16 mouse cellular contexts compared by ENCODE assay signal in the genomic region with DNA sequence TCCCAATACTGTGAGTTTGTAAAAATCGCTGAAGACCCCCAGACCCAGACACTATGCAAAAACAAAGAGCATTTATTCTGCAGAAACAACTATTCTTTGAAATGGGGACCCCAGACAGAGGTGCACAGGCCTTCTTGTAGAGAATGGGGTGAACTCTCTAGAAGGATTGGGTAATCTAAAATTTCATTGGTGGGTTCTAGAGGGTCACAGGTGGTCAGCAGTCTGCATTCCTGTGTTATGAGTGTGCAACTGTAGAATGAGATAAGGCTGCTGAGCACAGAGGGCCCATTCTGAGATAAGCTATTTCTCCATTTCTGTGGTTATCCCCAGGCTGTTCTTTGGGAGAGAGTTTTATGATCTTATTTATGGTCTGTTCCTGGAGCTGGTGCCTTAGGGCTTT. TPM values are rescaled to one million over a fixed set of nuclear protein-coding genes. Genes with fewer than 3 reads are reported as not detected.
A peak's percentile ranks its signal among the peaks of the same experiment; 100 is the strongest.
DNase-seq lines count a peak whose midpoint lies in the region; ATAC-seq and TF ChIP-seq lines count a peak whose summit lies in the region.
"Had no signal": no experiment of that assay in that cellular context is flagged by ENCODE, and none has a peak within 500 bp of the region (broad histone marks: within the 10 kb centered on the region; RNA-seq: fewer than 3 reads in every experiment).

No protein-coding gene starts in this region.

- TF ChIP-seq CTCF in lung, embryonic 14.5 days (IDR thresholded peaks at IDR 0.05; ENCODE audit: low read depth), result no peak
- no peak for TF ChIP-seq CTCF in cerebellum, adult 2 months (IDR thresholded peaks at IDR 0.05; ENCODE audit: borderline replicate concordance, insufficient read depth, low read depth, low read length)

- H3K4me2 ChIP-seq in lung, embryonic 14.5 days, result no peak overlapping the region
- no peak overlapping the region for H3K4me2 ChIP-seq in liver, embryonic 13.5 days
- H3K4me2 ChIP-seq in stomach, embryonic 16.5 days (ENCODE audit: low read depth, low read length), result no peak overlapping the region

- no peak for ATAC-seq in lung, embryonic 14.5 days (ENCODE audit: insufficient read depth)
- peak; percentile 84 for ATAC-seq in liver, embryonic 13.5 days (ENCODE audit: low read depth)
- peak; percentile 56; the same call in 1 of the 2 replicates for ATAC-seq in stomach, embryonic 16.5 days (ENCODE audit: insufficient read depth, low FRiP score)
- ATAC-seq: activated CD4-positive, CD25-positive, alpha-beta regulatory T cell, adult 4 months; forebrain, embryonic 16.5 days; lung, postnatal 0 days; Patski had no signal

- no peak overlapping the region for H3K9ac ChIP-seq in lung, embryonic 14.5 days
- H3K9ac ChIP-seq in liver, embryonic 13.5 days, result no peak overlapping the region; the same call in 1 of the 2 replicates
- H3K9ac ChIP-seq in stomach, embryonic 16.5 days (ENCODE audit: low read length), result no peak overlapping the region

- no peaks in the 10 kb centered on the region for H3K27me3 ChIP-seq in lung, embryonic 14.5 days (ENCODE audit: insufficient read depth, low read length)
- no peaks in the 10 kb centered on the region for H3K27me3 ChIP-seq in liver, embryonic 13.5 days
- no peaks in the 10 kb centered on the region for H3K27me3 ChIP-seq in stomach, embryonic 16.5 days (ENCODE audit: control insufficient read depth, insufficient read depth, low read length)
- no peaks in the 10 kb centered on the region for H3K27me3 ChIP-seq in cerebellum, adult 2 months (ENCODE audit: control insufficient read depth, insufficient read depth, low read length)

- H3K9me3 ChIP-seq in lung, embryonic 14.5 days (ENCODE audit: low read depth, low read length), result no peaks in the 10 kb centered on the region
- H3K9me3 ChIP-seq in liver, embryonic 13.5 days (replicated peaks), result no peaks in the 10 kb centered on the region
- no peaks in the 10 kb centered on the region for H3K9me3 ChIP-seq in stomach, embryonic 16.5 days (replicated peaks; ENCODE audit: control insufficient read depth, low read length)

- no peaks in the 10 kb centered on the region for H3K4me1 ChIP-seq in lung, embryonic 14.5 days (ENCODE audit: insufficient read depth)
- peaks cover 22% of the 10 kb centered on the region for H3K4me1 ChIP-seq in liver, embryonic 13.5 days (replicated peaks)
- no peaks in the 10 kb centered on the region for H3K4me1 ChIP-seq in stomach, embryonic 16.5 days (ENCODE audit: control insufficient read depth, insufficient read depth, low read length)
- H3K4me1 ChIP-seq in cerebellum, adult 2 months (ENCODE audit: control insufficient read depth, insufficient read depth, low read length), result no peaks in the 10 kb centered on the region

- DNase-seq in lung, embryonic 14.5 days, result peak; percentile 26
- DNase-seq in lung, postnatal 14 days, result no peak
- peak; percentile 12 for DNase-seq in Muller cell, postnatal 12 days (ENCODE audit: inconsistent ontology term)
- peak; percentile 15 for DNase-seq in liver, embryonic 13.5 days
- DNase-seq in right cerebral cortex, adult 2 months (ENCODE audit: low spot score in 2 of 2), result no peak
- DNase-seq in cerebellum, adult 2 months, result no peak
- no peak for DNase-seq in frontal cortex, postnatal 36 days (ENCODE audit: low spot score in 2 of 2)
- DNase-seq: cerebellum, postnatal 14 days; thymus, postnatal 14 days had no signal

- no peak for TF ChIP-seq POLR2A in cerebellum, adult 2 months (IDR thresholded peaks at IDR 0.05; ENCODE audit: borderline replicate concordance, insufficient read depth, low read length)

- no peak overlapping the region for H3K27ac ChIP-seq in lung, embryonic 14.5 days (ENCODE audit: low read depth)
- no peak overlapping the region for H3K27ac ChIP-seq in liver, embryonic 13.5 days
- H3K27ac ChIP-seq in stomach, embryonic 16.5 days (ENCODE audit: low read length), result no peak overlapping the region
- H3K27ac ChIP-seq in cerebellum, adult 2 months (ENCODE audit: insufficient read depth, low read length), result no peak overlapping the region
- H3K27ac ChIP-seq: embryonic facial prominence, embryonic 10.5 days; left cerebral cortex, adult 2 months had no signal

- no peaks in the 10 kb centered on the region for H3K36me3 ChIP-seq in lung, embryonic 14.5 days (ENCODE audit: insufficient read depth)
- no peaks in the 10 kb centered on the region for H3K36me3 ChIP-seq in liver, embryonic 13.5 days
- H3K36me3 ChIP-seq in stomach, embryonic 16.5 days (ENCODE audit: control insufficient read depth, insufficient read depth, low read length), result no peaks in the 10 kb centered on the region
- H3K36me3 ChIP-seq: embryonic facial prominence, embryonic 10.5 days had no signal

- H3K4me3 ChIP-seq in lung, embryonic 14.5 days (ENCODE audit: low read depth, low read length), result no peak overlapping the region
- H3K4me3 ChIP-seq in liver, embryonic 13.5 days (replicated peaks), result no peak overlapping the region
- H3K4me3 ChIP-seq in stomach, embryonic 16.5 days (replicated peaks; ENCODE audit: low read length), result no peak overlapping the region
- no peak overlapping the region for H3K4me3 ChIP-seq in cerebellum, adult 2 months (replicated peaks; ENCODE audit: insufficient read depth, low read depth, low read length)
- H3K4me3 ChIP-seq: embryonic facial prominence, embryonic 10.5 days; left cerebral cortex, adult 2 months had no signal

- 78% methylated on average over 1 of the region's 1 CpGs for WGBS in lung, embryonic 14.5 days
- WGBS in liver, embryonic 13.5 days (ENCODE audit: insufficient replicate concordance), result 56% methylated on average over 1 of the region's 1 CpGs
- WGBS in stomach, embryonic 16.5 days, result 71% methylated on average over 1 of the region's 1 CpGs
- WGBS in cerebellum, adult 2 months, result 78% methylated on average over 1 of the region's 1 CpGs

RNA-seq across cellular contexts. Expression of a gene that starts 33.3 kb away (rescaled TPM):
- polyA plus RNA-seq in lung, embryonic 14.5 days (2014; fragmentation: Nextera tagmentation; extraction: Ambion mirVana), result 87.1 and 89.0 TPM in 2 replicates
- polyA plus RNA-seq in liver, embryonic 13.5 days (2015; fragmentation: Nextera tagmentation; extraction: Ambion mirVana), result 85.3 and 86.9 TPM in 2 replicates
- 126 and 145 TPM in 2 replicates for polyA plus RNA-seq in stomach, embryonic 16.5 days (2015; fragmentation: Nextera tagmentation; extraction: Ambion mirVana)
- polyA plus RNA-seq in cerebellum, adult 2 months (2012; rRNA removed), result 122 and 127 TPM in 2 replicates

RNA-seq across cellular contexts. Expression of a gene that starts 33.9 kb away (rescaled TPM):
- polyA plus RNA-seq in lung, embryonic 14.5 days (2014; fragmentation: Nextera tagmentation; extraction: Ambion mirVana), result 0.70 and 1.2 TPM in 2 replicates
- 0.80 and 1.1 TPM in 2 replicates for polyA plus RNA-seq in liver, embryonic 13.5 days (2015; fragmentation: Nextera tagmentation; extraction: Ambion mirVana)
- 1.1 TPM in 2 replicates for polyA plus RNA-seq in stomach, embryonic 16.5 days (2015; fragmentation: Nextera tagmentation; extraction: Ambion mirVana)
- polyA plus RNA-seq in cerebellum, adult 2 months (2012; rRNA removed), result 0.62 and 0.76 TPM in 2 replicates

RNA-seq across cellular contexts. Expression of a gene that starts 55.3 kb away (rescaled TPM):
- polyA plus RNA-seq in lung, embryonic 14.5 days (2014; fragmentation: Nextera tagmentation; extraction: Ambion mirVana), result 4.7 and 5.4 TPM in 2 replicates
- polyA plus RNA-seq in liver, embryonic 13.5 days (2015; fragmentation: Nextera tagmentation; extraction: Ambion mirVana), result 8.8 and 11.1 TPM in 2 replicates
- polyA plus RNA-seq in stomach, embryonic 16.5 days (2015; fragmentation: Nextera tagmentation; extraction: Ambion mirVana), result 6.3 TPM in 2 replicates
- 3.8 and 4.6 TPM in 2 replicates for polyA plus RNA-seq in cerebellum, adult 2 months (2012; rRNA removed)

RNA-seq across cellular contexts. Expression of a gene that starts 58.8 kb away (rescaled TPM):
- polyA plus RNA-seq in lung, embryonic 14.5 days (2014; fragmentation: Nextera tagmentation; extraction: Ambion mirVana), result 56.4 and 58.1 TPM in 2 replicates
- 42.6 and 48.5 TPM in 2 replicates for polyA plus RNA-seq in liver, embryonic 13.5 days (2015; fragmentation: Nextera tagmentation; extraction: Ambion mirVana)
- polyA plus RNA-seq in stomach, embryonic 16.5 days (2015; fragmentation: Nextera tagmentation; extraction: Ambion mirVana), result 50.3 and 53.7 TPM in 2 replicates
- polyA plus RNA-seq in cerebellum, adult 2 months (2012; rRNA removed), result 30.1 and 35.8 TPM in 2 replicates

Comparison
In these comparisons a context has a peak if more than half of its experiments do, and no peak if none do; other contexts are left out.
1. DNase-seq: peak in lung, embryonic 14.5 days (single experiment), Muller cell, postnatal 12 days (single experiment) and liver, embryonic 13.5 days (single experiment); none in lung, postnatal 14 days (single experiment), right cerebral cortex, adult 2 months (0 of 2), cerebellum, adult 2 months (0 of 2) and frontal cortex, postnatal 36 days (0 of 2).